Mouse (Mus musculus) yolk sac, embryonic 10.5 days (tissue): ENCODE data around the gene Olfr1420.
A peak's percentile ranks its signal among the peaks of the same experiment; 100 is the strongest.
"Not testable (repeated sequence)": the region's sequence is repeated elsewhere in the genome, so short reads cannot be mapped to it uniquely, and the experiment has no call there.

ENCODE experiments used
- DNase-seq: peaks from one replicate; pipeline ENCODE4 v3.0.0-alpha.2; 2017; ENCODE audit warnings: low spot score

Gene Olfr1420

GRCm38 (mm10) chr19:11886265-11886664, at the start of gene Olfr1420:
TSS of gene Olfr1420 (plus strand) at chr19:11886565.
- DNase-seq, result no peak

GRCm38 (mm10) chr19:11839119-11839518, 47.2 kb upstream of the Olfr1420 start, which contains the start of gene Olfr1417:
TSS of gene Olfr1417 (minus strand) at chr19:11839219.
- no peak for DNase-seq

DNA sequence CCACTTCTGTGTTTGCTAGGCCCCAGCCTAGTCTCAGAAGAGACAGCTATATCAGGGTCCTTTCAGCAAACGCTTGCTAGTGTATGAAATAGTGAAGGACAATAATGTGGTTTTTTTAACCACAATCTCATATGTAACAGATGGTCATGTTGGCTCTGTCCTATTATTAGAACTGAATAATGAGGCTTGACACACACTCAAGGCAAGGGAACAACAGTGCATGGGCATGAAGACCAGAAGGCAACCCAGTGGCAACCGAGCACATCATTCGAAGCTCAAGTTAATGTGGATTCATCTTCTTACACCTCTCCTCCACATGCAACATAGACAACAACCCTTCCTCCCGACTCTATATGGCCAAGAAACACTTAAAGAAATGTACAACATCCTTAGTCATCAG, 40.0 kb upstream of the Olfr1420 start:
- DNase-seq, result no peak

DNA sequence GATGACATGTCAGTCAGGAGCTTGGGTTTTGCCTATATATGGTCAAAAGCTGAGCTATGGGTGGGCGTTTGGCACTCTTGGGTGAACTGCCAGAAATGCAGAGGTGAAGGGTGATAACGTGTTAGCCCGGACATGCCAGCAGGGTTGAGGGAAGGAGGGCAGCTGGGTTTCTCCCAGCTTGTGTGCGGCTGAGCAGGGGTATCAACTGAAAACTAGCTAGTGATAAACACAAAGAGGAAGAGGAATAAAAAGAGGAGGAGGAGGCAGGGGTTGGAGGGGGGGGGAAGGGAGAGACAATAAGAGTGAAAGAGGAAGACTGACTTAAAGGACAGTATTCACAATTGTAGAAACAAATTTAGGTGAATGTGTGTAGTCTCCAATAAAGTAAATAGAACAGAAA, 33.7 kb upstream of the Olfr1420 start:
- DNase-seq, result no peak

- no peak for DNase-seq
Observed at GRCm38 (mm10) chr19:11854821-11855220, 31.5 kb upstream of the Olfr1420 start.

- no peak for DNase-seq
Observed at GRCm38 (mm10) chr19:11856506-11856905, 29.9 kb upstream of the Olfr1420 start.

DNA sequence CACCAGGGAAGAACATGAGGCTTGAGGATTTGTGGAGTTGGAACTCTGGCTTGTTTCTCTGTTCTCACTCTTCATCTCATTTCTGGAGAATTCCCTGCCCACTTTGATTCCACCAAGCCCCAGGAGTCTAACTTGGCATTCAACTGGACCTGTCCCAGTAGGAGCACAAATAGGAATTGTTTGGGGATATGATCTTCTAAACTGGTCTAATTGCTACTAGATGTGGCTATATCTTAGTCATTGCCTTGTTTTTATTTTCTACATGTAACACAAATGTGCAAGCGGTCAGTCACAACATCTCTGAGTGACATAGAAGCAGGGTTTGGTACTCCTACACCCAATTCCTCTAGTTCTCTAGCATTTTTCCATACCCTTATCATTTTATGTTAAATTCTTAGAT, 25.4 kb upstream of the Olfr1420 start, which contains the start of gene Olfr1418:
TSS of gene Olfr1418 (minus strand) at position 101 of the 400 bp plus-strand sequence.
- no peak for DNase-seq

DNA sequence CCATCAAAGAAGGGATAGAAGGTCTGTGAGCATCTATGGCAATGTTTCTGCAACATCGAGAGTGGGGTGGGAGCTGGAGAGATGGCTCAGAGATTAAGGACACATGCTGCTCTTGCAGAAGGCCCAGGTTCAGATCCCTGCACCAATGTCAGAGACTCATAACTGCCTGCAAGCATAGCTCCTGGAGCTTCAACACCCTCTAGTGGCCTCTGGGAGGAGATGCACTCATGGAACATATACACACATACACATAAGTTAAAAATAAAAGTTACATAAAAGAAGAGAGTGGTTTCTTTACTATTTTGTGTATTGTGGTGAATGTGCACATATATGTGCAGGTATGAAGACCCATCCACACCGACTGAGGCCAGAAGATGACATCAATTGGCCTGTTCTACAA, 18.5 kb upstream of the Olfr1420 start:
- DNase-seq, result no peak

DNA sequence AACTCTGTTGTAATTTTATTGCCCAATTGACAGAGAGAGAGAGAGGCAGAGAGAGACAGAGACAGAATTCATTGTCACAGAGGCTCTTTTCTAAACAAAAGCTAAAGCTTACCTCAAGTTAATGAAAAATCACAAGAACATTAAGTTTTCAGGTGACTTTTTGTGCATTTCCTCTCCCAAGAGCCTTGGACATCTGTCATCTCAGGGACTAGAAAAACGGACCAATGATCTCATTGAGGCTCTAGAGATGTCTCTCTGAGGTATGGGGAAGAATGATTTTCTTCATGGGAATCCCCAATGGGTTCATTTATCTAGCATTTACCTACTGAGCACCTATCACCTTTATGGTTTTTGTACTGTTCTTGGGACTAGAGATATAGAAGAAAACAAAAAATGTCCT, 11.4 kb upstream of the Olfr1420 start, which contains the start of gene Olfr1419:
TSS of gene Olfr1419 (minus strand) at position 101 of the 400 bp plus-strand sequence.
- no peak for DNase-seq

DNA sequence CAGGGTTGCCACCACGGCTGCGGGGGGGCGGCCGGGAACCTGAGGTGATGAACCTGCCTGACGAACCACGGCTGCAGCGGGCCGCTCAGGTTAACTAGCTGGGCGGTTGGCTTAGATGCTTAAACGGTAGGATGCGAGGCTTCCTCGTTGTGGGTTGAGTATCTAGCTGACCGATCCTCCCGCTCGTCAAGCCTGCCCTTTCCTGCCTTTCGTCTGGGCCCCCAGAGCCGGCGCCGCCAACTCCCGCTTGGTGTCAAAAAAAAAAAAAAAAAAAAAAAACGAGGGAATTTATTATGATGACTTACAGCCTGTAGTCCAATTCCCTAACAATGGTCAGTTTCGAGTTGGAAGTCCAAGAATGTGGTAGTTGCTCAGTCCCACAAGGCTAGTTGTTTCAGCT, 8.0 kb upstream of the Olfr1420 start:
- DNase-seq, result not testable (repeated sequence)

DNA sequence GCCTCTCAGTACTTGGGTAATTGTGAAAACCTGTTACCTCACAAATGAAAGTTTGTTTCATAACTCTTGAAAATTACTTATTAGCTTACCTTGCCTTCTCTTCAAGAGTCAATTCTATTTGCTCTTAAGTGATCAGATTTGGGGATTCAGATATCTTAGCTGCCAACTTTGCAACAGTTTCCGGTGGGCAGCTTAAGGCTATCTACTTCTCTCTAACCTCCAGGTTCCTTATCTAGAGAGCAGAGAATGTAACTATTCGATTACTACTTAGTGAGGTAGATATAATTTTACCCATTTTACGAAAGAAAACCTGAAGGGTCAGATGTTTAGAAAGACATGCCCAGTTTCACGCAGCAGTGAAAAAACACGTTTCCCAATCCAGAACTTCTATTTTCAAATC, 24.7 kb downstream of the Olfr1420 start:
- no peak for DNase-seq

DNA sequence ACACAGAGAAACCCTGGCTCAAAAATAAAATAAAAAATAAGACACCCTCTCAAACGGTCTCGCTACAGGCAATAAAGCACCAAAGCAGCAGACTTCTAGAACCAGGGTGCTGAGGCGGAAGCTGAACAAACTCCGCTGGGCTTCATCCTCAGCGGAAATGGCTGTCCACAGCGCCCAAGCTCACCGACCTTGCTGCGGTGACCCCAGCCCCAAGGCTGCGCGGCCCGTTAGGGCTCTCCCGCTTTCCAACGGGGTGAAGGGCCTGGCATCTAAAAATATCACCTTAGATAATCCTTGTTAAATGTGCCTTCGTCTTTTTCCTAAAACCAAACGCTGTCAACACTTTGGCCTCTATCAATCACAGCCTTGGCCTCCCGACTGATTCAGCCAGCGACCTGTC, 25.2 kb downstream of the Olfr1420 start:
- DNase-seq, result no peak

- peak; percentile 98 for DNase-seq
Observed at GRCm38 (mm10) chr19:11912037-11912532, 25.7 kb downstream of the Olfr1420 start, which contains the start of gene Patl1. TSS of gene Patl1 (plus strand) at chr19:11912399.

DNA sequence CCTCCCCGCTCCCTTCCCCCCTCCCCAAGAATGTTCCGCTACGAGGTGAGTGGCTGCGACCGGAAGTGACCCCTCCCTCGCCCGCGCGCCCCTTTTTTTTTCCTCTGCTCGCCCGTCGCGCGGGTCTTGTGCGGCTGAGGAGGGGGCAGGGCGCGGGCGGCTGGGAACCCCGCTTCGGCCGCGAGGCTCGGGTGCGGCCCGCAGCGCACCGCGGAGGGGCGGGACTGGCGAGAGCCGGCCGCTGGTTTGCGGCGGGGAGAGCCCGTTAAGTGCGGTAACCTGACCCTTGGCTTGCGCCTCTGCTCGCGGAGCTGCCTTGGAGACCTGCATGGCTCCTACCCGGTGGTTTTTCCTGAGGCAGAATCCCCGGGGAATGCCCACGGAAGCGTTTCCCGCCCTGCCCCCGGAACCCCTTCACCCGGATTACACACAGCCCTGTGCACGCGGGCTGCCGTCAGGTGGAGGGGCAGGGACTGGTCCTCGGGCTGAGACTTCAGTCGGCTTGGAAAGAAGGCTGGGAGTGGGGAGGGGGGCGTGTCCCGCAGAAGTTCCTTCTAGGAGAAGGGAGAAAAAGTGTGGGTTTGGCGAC, 26.3 kb downstream of the Olfr1420 start:
- peak; percentile 80 for DNase-seq

GRCm38 (mm10) chr19:11915804-11916203, 29.4 kb downstream of the Olfr1420 start:
- no peak for DNase-seq

DNA sequence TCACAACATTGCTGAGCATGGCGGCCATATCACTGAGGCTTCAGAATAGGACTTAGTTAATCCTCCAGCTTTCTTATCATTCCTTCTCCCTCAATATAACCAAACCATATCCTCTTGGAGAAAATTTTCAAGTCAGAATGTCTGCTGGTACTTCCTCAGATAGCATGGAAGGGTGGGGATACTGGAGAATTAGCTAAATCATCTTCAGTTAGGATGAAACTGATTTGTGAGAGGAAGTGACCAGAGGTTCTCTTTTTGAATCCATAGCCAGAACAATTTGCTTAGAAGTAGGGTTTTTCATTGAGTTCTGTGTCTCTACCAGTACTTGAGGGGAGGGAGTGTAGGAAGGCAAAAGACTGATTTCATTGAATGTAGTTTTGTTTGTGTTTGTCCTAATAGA, 35.7 kb downstream of the Olfr1420 start:
- no peak for DNase-seq

DNA sequence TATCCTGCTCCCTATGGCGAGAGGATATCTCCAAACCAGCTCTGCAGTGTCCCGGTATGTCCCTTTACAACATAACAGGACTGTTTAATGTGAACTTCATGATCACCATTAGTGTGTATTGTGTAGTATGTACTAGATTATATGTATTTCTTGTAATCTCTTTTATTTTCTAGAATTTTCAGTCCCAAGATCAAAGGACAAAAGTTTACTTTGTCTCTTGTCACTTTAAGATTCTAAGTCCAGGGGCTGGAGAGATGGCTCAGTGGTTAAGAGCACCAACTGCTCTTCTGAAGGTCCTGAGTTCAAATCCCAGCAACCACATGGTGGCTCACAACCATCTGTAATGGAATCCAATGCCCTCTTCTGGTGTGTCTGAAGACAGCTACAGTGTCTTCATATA, 36.1 kb downstream of the Olfr1420 start:
- DNase-seq, result not testable (repeated sequence)

GRCm38 (mm10) chr19:11926380-11926779, 40.0 kb downstream of the Olfr1420 start:
- no peak for DNase-seq

- peak; percentile 13 for DNase-seq
Observed at GRCm38 (mm10) chr19:11928025-11928748, 41.8 kb downstream of the Olfr1420 start.

DNA sequence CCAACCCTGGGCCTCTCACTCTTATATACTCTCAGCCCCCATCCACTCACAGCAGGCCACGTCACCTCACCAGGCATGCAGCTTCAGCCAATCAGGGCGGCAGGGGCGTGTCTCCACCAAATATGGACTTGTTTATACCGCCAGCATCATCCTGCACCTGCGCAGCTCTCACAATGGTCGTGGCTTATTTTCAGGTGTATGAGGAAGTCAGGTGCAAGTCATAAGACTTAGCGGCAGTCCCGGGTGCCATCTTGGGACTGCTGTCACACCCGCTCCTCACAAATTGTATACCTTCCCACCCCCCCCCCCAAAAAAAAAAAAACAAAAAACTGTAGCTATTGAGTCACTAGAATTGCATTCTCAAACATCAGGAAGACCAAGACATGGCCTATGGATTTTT, 60.1 kb downstream of the Olfr1420 start:
- not testable (repeated sequence) for DNase-seq
